Mouse (Mus musculus) embryonic facial prominence, embryonic 11.5 days (tissue): Measurements from ENCODE around the gene Rufy4. TPM values are rescaled to one million over a fixed set of nuclear protein-coding genes. Genes with fewer than 3 reads are reported as not detected.
A peak's percentile ranks its signal among the peaks of the same experiment; 100 is the strongest.

Experiments
- ATAC-seq: fragments of 200-750 bp; cut with Nextera tagmentation; replicated peaks from 2 replicates; pipeline ENCODE4 v1.8.0; 2017; ENCODE audit warnings: low read depth; ENCODE audit not compliant: insufficient number of reproducible peaks, low FRiP score, low TSS enrichment
- DNase-seq: peaks from one replicate; pipeline ENCODE4 v3.0.0-alpha.2; 2015; ENCODE audit warnings: low spot score
- H3K27ac ChIP-seq: fragments of 300-500 bp; sonication (generic); replicated peaks from 2 replicates; pipeline ENCODE4 v1.5.1; 2014; ENCODE audit warnings: mild to moderate bottlenecking, low read depth, low read length, control low read depth
- H3K27me3 ChIP-seq: fragments of 300-500 bp; sonication (generic); 2 replicates; pipeline ENCODE4 v1.6.1; 2014; ENCODE audit warnings: mild to moderate bottlenecking, low read length, moderate library complexity, mixed read lengths; ENCODE audit not compliant: control insufficient read depth, insufficient read depth
- H3K36me3 ChIP-seq: fragments of 300-500 bp; sonication (generic); replicated peaks from 2 replicates; pipeline ENCODE4 v1.6.1; 2014; ENCODE audit warnings: low read depth, mild to moderate bottlenecking, low read length, moderate library complexity, mixed read lengths; ENCODE audit not compliant: control insufficient read depth, insufficient read depth
- H3K4me1 ChIP-seq: fragments of 300-500 bp; sonication (generic); 2 replicates; pipeline ENCODE4 v1.6.1; 2014; ENCODE audit warnings: low read length, mixed read lengths; ENCODE audit not compliant: control insufficient read depth, insufficient read depth
- H3K4me2 ChIP-seq: fragments of 300-500 bp; sonication (generic); 2 replicates; pipeline ENCODE4 v1.6.1; 2014; ENCODE audit warnings: low read depth, mild to moderate bottlenecking, control low read depth, low read length, moderate library complexity
- H3K4me3 ChIP-seq: fragments of 300-500 bp; sonication (generic); 2 replicates; pipeline ENCODE4 v1.5.1; 2014; ENCODE audit warnings: low read depth, low read length, control low read depth
- H3K9ac ChIP-seq: fragments of 300-500 bp; sonication (generic); replicated peaks from 2 replicates; pipeline ENCODE4 v1.6.1; 2014; ENCODE audit warnings: mild to moderate bottlenecking, control low read depth, low read length
- H3K9me3 ChIP-seq: fragments of 300-500 bp; sonication (generic); replicated peaks from 2 replicates; pipeline ENCODE4 v1.6.1; 2016; ENCODE audit warnings: mild to moderate bottlenecking, low read length, inconsistent platforms, mixed read lengths; ENCODE audit not compliant: control insufficient read depth
- WGBS: fragments of 180-500 bp; shearing (Covaris S2); extraction: QIAGEN DNeasy Blood & Tissue Kit; methylation state at CpG from one replicate; pipeline ENCODE4 v1.1.7; 2014; 5-methylcytosine and 5-hydroxymethylcytosine counted together
- polyA plus RNA-seq: library from polyadenylated mRNA; unstranded; fragments of >200 nt; fragmentation: Nextera tagmentation; extraction: Ambion mirVana; gene quantifications from 2 replicates; pipeline ENCODE4 v1.2.1, GENCODE M21; 2014

Gene Rufy4
- polyA plus RNA-seq, 1 experiment from 2014 or later, result 0.11 TPM

DNA sequence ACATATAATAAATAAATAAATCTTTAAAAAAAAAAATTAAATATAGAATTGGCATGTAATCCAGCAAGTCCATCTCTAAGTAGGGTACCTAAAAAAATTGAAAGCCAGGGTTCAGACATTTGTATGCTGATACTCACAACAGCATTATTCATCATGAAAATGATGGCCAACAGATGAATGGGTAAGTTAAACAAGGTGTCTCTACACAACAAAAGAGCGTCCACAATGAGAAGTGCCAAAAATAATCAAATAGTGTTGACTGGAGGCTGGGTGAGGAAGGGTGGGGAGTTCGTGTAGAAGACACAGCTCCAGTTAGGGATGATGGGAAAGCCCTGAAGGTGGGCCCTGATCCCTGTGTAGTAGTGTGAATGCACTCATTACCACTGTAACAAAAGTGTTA is 34.7 kb downstream of the Rufy4 start:
- Histone ChIP-seq H3K4me1 (no peaks in the 10 kb centered on the region), H3K27ac (no peak overlapping the region), H3K4me3 (no peak overlapping the region), H3K9me3 (no peaks in the 10 kb centered on the region), H3K27me3 (no peaks in the 10 kb centered on the region), H3K9ac (no peak overlapping the region), H3K4me2 (no peak overlapping the region), H3K36me3 (no peaks in the 10 kb centered on the region)
- DNase-seq (no peak), ATAC-seq (no peak)
- WGBS, result 81% methylated on average over 2 of the region's 2 CpGs

GRCm38 (mm10) chr1:74167136-74167535 is 41.8 kb downstream of the Rufy4 start:
- Histone ChIP-seq H3K9ac (no peak overlapping the region), H3K9me3 (no peaks in the 10 kb centered on the region), H3K4me2 (no peak overlapping the region), H3K4me1 (no peaks in the 10 kb centered on the region), H3K27ac (no peak overlapping the region), H3K27me3 (no peaks in the 10 kb centered on the region), H3K4me3 (no peak overlapping the region), H3K36me3 (no peaks in the 10 kb centered on the region)
- DNase-seq, result no peak
- ATAC-seq, result no peak
- WGBS, result 83% methylated on average over 5 of the region's 5 CpGs

- no peak for DNase-seq
- H3K4me1 ChIP-seq, result no peaks in the 10 kb centered on the region
- WGBS, result 84% methylated on average over 3 of the region's 3 CpGs
Observed at GRCm38 (mm10) chr1:74169721-74170120, 44.4 kb downstream of the Rufy4 start.

DNA sequence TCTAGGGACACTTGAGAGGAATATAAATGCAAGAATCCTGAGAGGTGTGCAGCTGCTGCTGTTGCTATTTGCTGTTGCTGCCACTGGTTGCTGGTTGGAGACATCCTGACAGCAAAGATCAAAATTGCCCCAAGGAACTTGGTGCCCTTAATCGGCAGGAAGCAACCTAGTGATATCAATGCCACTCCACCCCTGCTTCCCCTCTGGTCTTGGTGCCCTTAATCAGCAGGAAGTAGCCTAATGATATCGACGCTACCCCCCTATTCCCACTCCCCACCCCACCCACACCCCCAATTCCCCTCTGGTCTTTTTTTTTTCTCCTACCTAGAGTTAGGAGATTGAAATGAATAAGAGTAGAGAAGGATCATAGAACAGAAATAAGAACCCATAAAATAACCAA is 47.4 kb downstream of the Rufy4 start:
- ATAC-seq, result no peak
- H3K9ac ChIP-seq, result no peak overlapping the region
- no peak for DNase-seq
- H3K4me3 ChIP-seq, result no peak overlapping the region
- no peaks in the 10 kb centered on the region for H3K36me3 ChIP-seq
- H3K4me1 ChIP-seq, result no peaks in the 10 kb centered on the region
- no peaks in the 10 kb centered on the region for H3K9me3 ChIP-seq
- no peak overlapping the region for H3K27ac ChIP-seq
- H3K27me3 ChIP-seq, result no peaks in the 10 kb centered on the region
- H3K4me2 ChIP-seq, result no peak overlapping the region
- WGBS, result 82% methylated on average over 3 of the region's 3 CpGs

More at GRCm38 (mm10) chr1:74169721-74170120, 44.4 kb downstream of the Rufy4 start:
- no peak overlapping the region for H3K9ac ChIP-seq
- H3K4me3 ChIP-seq, result no peak overlapping the region
- no peak overlapping the region for H3K27ac ChIP-seq
- H3K36me3 ChIP-seq, result no peaks in the 10 kb centered on the region
- H3K9me3 ChIP-seq, result no peaks in the 10 kb centered on the region
- H3K4me2 ChIP-seq, result no peak overlapping the region
- ATAC-seq, result no peak
- no peaks in the 10 kb centered on the region for H3K27me3 ChIP-seq

- DNase-seq (no peak), ATAC-seq (no peak)
- H3K36me3 ChIP-seq, result no peaks in the 10 kb centered on the region
- no peak overlapping the region for H3K4me3 ChIP-seq
- H3K27me3 ChIP-seq, result no peaks in the 10 kb centered on the region
- no peaks in the 10 kb centered on the region for H3K9me3 ChIP-seq
- 77% methylated on average over 4 of the region's 4 CpGs for WGBS
- H3K27ac ChIP-seq, result no peak overlapping the region
- no peak overlapping the region for H3K4me2 ChIP-seq
- H3K4me1 ChIP-seq, result no peaks in the 10 kb centered on the region
- no peak overlapping the region for H3K9ac ChIP-seq
Observed at GRCm38 (mm10) chr1:74175731-74176130, 50.4 kb downstream of the Rufy4 start.

GRCm38 (mm10) chr1:74178618-74179017 is 53.3 kb downstream of the Rufy4 start:
- ATAC-seq, result no peak
- Histone ChIP-seq H3K36me3 (no peaks in the 10 kb centered on the region), H3K4me3 (no peak overlapping the region), H3K9me3 (no peaks in the 10 kb centered on the region), H3K9ac (no peak overlapping the region), H3K27me3 (no peaks in the 10 kb centered on the region), H3K4me1 (no peaks in the 10 kb centered on the region), H3K4me2 (no peak overlapping the region), H3K27ac (no peak overlapping the region)
- WGBS, result 87% methylated on average over 3 of the region's 3 CpGs
- DNase-seq, result no peak

- H3K27ac ChIP-seq, result no peak overlapping the region
- no peak for ATAC-seq
Observed at GRCm38 (mm10) chr1:74179624-74180408, 54.5 kb downstream of the Rufy4 start.

DNA sequence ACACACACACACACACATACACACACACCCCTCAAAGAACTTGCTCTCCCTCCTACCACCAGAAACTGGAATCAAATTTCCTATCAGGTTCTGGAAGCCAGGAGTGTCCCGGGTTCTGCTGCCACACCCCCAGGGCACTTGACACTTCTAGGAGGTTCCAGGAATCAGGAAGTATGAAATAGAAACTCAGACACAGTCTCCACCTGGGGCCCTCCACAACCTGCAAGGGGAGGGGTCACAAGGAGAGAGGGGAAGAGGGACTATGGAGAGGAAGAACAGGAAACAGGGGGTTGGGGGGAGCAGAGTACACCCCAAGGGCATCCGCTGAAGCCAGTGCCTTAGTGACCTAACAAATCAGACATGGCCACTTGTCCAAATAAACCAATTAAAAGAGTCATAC is 56.1 kb downstream of the Rufy4 start:
- ATAC-seq (no peak), DNase-seq (peak; percentile 7)
- H3K27ac ChIP-seq, result no peak overlapping the region
- no peaks in the 10 kb centered on the region for H3K27me3 ChIP-seq
- no peaks in the 10 kb centered on the region for H3K9me3 ChIP-seq
- no peak overlapping the region for H3K4me2 ChIP-seq
- 42% methylated on average over 2 of the region's 2 CpGs for WGBS
- H3K4me3 ChIP-seq, result no peak overlapping the region
- H3K4me1 ChIP-seq, result no peaks in the 10 kb centered on the region
- H3K9ac ChIP-seq, result no peak overlapping the region
- no peaks in the 10 kb centered on the region for H3K36me3 ChIP-seq

More at GRCm38 (mm10) chr1:74179624-74180408, 54.5 kb downstream of the Rufy4 start:
- Histone ChIP-seq H3K36me3 (no peaks in the 10 kb centered on the region), H3K4me2 (no peak overlapping the region), H3K27me3 (no peaks in the 10 kb centered on the region), H3K9me3 (no peaks in the 10 kb centered on the region), H3K4me1 (no peaks in the 10 kb centered on the region), H3K9ac (no peak overlapping the region), H3K4me3 (no peak overlapping the region)
- WGBS, result 55% methylated on average over 9 of the region's 9 CpGs
- DNase-seq, result peak; percentile 59
